Mouse (Mus musculus) testis, adult 2 months (tissue): Measurements from ENCODE around the gene Nadk2.

Experiments
- CTCF ChIP-seq: fragments of 200-500 bp; IDR thresholded peaks from 2 replicates; pipeline ENCODE4 v1.5.1; 2012; ENCODE audit warnings: low read depth, mild to moderate bottlenecking, inconsistent platforms, low read length, moderate library complexity; ENCODE audit not compliant: control insufficient read depth, insufficient read depth, insufficient replicate concordance
- POLR2A ChIP-seq: fragments of 200-500 bp; IDR thresholded peaks from 2 replicates; pipeline ENCODE4 v1.6.1; 2012; ENCODE audit warnings: low read depth, mild to moderate bottlenecking, inconsistent platforms, low read length, moderate library complexity; ENCODE audit not compliant: control insufficient read depth

GRCm38 (mm10) chr15:9073067-9073608, 2.1 kb downstream of the Nadk2 start:
- no peak for TF ChIP-seq CTCF
- no peak for TF ChIP-seq POLR2A
